19 mouse cellular contexts compared by ENCODE assay signal in genomic region chr6:70762659-70763058, GRCm38 (mm10). TPM values are rescaled to one million over a fixed set of nuclear protein-coding genes. Genes with fewer than 3 reads are reported as not detected.
DNase-seq lines count a peak whose midpoint lies in the region; ATAC-seq lines count a peak whose summit lies in the region.
"Had no signal": no experiment of that assay in that cellular context is flagged by ENCODE, and none has a peak within 500 bp of the region (broad histone marks: within the 10 kb centered on the region; RNA-seq: fewer than 3 reads in every experiment).

No protein-coding gene starts in this region.

- H3K36me3 ChIP-seq in midbrain, embryonic 11.5 days (ENCODE audit: control insufficient read depth, insufficient read depth, low read length), result peaks cover 3% of the 10 kb centered on the region; the same call in 1 of the 2 replicates
- H3K36me3 ChIP-seq in midbrain, embryonic 13.5 days, result peaks cover 26% of the 10 kb centered on the region
- H3K36me3 ChIP-seq in midbrain, embryonic 16.5 days (ENCODE audit: control insufficient read depth, insufficient read depth, low read length), result peaks cover 10% of the 10 kb centered on the region
- 0 out of 2 replicates have a peak, but pooled peaks cover 7% of the 10 kb centered on the region for H3K36me3 ChIP-seq in hindbrain, embryonic 16.5 days (ENCODE audit: control insufficient read depth, insufficient read depth, low read length)

- 91% methylated on average over 6 of the region's 6 CpGs for WGBS in midbrain, embryonic 11.5 days
- WGBS in midbrain, embryonic 13.5 days, result 90% methylated on average over 6 of the region's 6 CpGs
- 87% methylated on average over 6 of the region's 6 CpGs for WGBS in midbrain, embryonic 16.5 days
- 89% methylated on average over 6 of the region's 6 CpGs for WGBS in hindbrain, embryonic 16.5 days

- H3K9me3 ChIP-seq in midbrain, embryonic 11.5 days (ENCODE audit: control insufficient read depth, low read length), result no peaks in the 10 kb centered on the region
- no peaks in the 10 kb centered on the region for H3K9me3 ChIP-seq in midbrain, embryonic 13.5 days
- H3K9me3 ChIP-seq in midbrain, embryonic 16.5 days (replicated peaks; ENCODE audit: control insufficient read depth, low read length, poor library complexity, severe bottlenecking), result no peaks in the 10 kb centered on the region
- H3K9me3 ChIP-seq in hindbrain, embryonic 16.5 days (ENCODE audit: control insufficient read depth, low read length), result no peaks in the 10 kb centered on the region
- H3K9me3 ChIP-seq: forebrain, embryonic 15.5 days; heart, embryonic 12.5 days; hindbrain, embryonic 13.5 days; limb, embryonic 12.5 days; midbrain, embryonic 15.5 days; neural tube, embryonic 15.5 days had no signal

- no peaks in the 10 kb centered on the region for H3K4me1 ChIP-seq in midbrain, embryonic 11.5 days (ENCODE audit: control insufficient read depth, insufficient read depth, low read length)
- no peaks in the 10 kb centered on the region for H3K4me1 ChIP-seq in midbrain, embryonic 13.5 days (replicated peaks)
- no peaks in the 10 kb centered on the region for H3K4me1 ChIP-seq in midbrain, embryonic 16.5 days (ENCODE audit: control insufficient read depth, insufficient read depth, low read length)
- H3K4me1 ChIP-seq in hindbrain, embryonic 16.5 days (ENCODE audit: control insufficient read depth, insufficient read depth, low read depth, low read length), result no peaks in the 10 kb centered on the region
- H3K4me1 ChIP-seq: forebrain, embryonic 15.5 days; heart, embryonic 12.5 days; hindbrain, embryonic 13.5 days; limb, embryonic 12.5 days; midbrain, embryonic 15.5 days; neural tube, embryonic 15.5 days had no signal

- H3K4me2 ChIP-seq in midbrain, embryonic 11.5 days, result no peak overlapping the region
- H3K4me2 ChIP-seq in midbrain, embryonic 13.5 days (replicated peaks), result no peak overlapping the region
- H3K4me2 ChIP-seq in midbrain, embryonic 16.5 days (ENCODE audit: low read length), result no peak overlapping the region
- no peak overlapping the region for H3K4me2 ChIP-seq in hindbrain, embryonic 16.5 days (ENCODE audit: low read length)
- H3K4me2 ChIP-seq: forebrain, embryonic 15.5 days; heart, embryonic 12.5 days; hindbrain, embryonic 13.5 days; limb, embryonic 12.5 days; midbrain, embryonic 15.5 days; neural tube, embryonic 15.5 days had no signal

- ATAC-seq in midbrain, embryonic 11.5 days (ENCODE audit: low FRiP score), result no peak
- ATAC-seq in midbrain, embryonic 13.5 days, result no peak
- 0 out of 2 replicates have a peak, but pooled peaks have one; percentile 39 for ATAC-seq in common myeloid progenitor, adult 5-6 weeks (replicated peaks; ENCODE audit: low read depth, poor library complexity, severe bottlenecking)
- ATAC-seq in neutrophil, adult 5-6 weeks (ENCODE audit: extremely low read depth, insufficient number of reproducible peaks, low FRiP score, poor library complexity, severe bottlenecking), result peak; percentile 43; the same call in 1 of the 2 replicates
- ATAC-seq in midbrain, embryonic 16.5 days, result no peak
- no peak for ATAC-seq in hindbrain, embryonic 16.5 days
- ATAC-seq: forebrain, embryonic 15.5 days; intestine, postnatal 0 days; midbrain, embryonic 15.5 days had no signal

- H3K27me3 ChIP-seq in midbrain, embryonic 11.5 days (ENCODE audit: control insufficient read depth, insufficient read depth, low read length), result no peaks in the 10 kb centered on the region
- no peaks in the 10 kb centered on the region for H3K27me3 ChIP-seq in midbrain, embryonic 13.5 days
- no peaks in the 10 kb centered on the region for H3K27me3 ChIP-seq in midbrain, embryonic 16.5 days (ENCODE audit: control insufficient read depth, insufficient read depth, low read depth, low read length)
- H3K27me3 ChIP-seq in hindbrain, embryonic 16.5 days (replicated peaks; ENCODE audit: control insufficient read depth, insufficient read depth, low read length), result no peaks in the 10 kb centered on the region
- H3K27me3 ChIP-seq: forebrain, embryonic 15.5 days; heart, embryonic 12.5 days; hindbrain, embryonic 13.5 days; limb, embryonic 12.5 days; midbrain, embryonic 15.5 days; neural tube, embryonic 15.5 days had no signal

- DNase-seq in midbrain, embryonic 11.5 days (ENCODE audit: low spot score, missing footprints), result peak; percentile 37
- peak; percentile 32 to 54 for DNase-seq in thymus, postnatal 36 days
- no peak for DNase-seq in MN1 (ENCODE audit: low spot score)
- DNase-seq: adrenal gland, postnatal 36 days; cerebellum, adult 2 months; heart, postnatal 14 days had no signal

- H3K4me3 ChIP-seq in midbrain, embryonic 11.5 days (ENCODE audit: low read depth, low read length), result no peak overlapping the region
- no peak overlapping the region for H3K4me3 ChIP-seq in midbrain, embryonic 13.5 days (replicated peaks)
- no peak overlapping the region for H3K4me3 ChIP-seq in midbrain, embryonic 16.5 days (ENCODE audit: low read depth, low read length)
- H3K4me3 ChIP-seq in hindbrain, embryonic 16.5 days (ENCODE audit: low read length), result no peak overlapping the region
- H3K4me3 ChIP-seq: forebrain, embryonic 15.5 days; heart, embryonic 12.5 days; hindbrain, embryonic 13.5 days; limb, embryonic 12.5 days; midbrain, embryonic 15.5 days; neural tube, embryonic 15.5 days had no signal

- H3K27ac ChIP-seq in midbrain, embryonic 11.5 days (ENCODE audit: low read depth, low read length), result no peak overlapping the region
- no peak overlapping the region for H3K27ac ChIP-seq in midbrain, embryonic 13.5 days
- H3K27ac ChIP-seq in midbrain, embryonic 16.5 days (ENCODE audit: low read length), result no peak overlapping the region
- no peak overlapping the region for H3K27ac ChIP-seq in hindbrain, embryonic 16.5 days (ENCODE audit: low read depth, low read length)
- H3K27ac ChIP-seq: forebrain, embryonic 15.5 days; hindbrain, embryonic 13.5 days; limb, embryonic 12.5 days; liver, embryonic 14.5 days; midbrain, embryonic 15.5 days; neural tube, embryonic 15.5 days had no signal

- no peak overlapping the region for H3K9ac ChIP-seq in midbrain, embryonic 11.5 days (ENCODE audit: low read length)
- no peak overlapping the region for H3K9ac ChIP-seq in midbrain, embryonic 13.5 days (replicated peaks)
- no peak overlapping the region for H3K9ac ChIP-seq in midbrain, embryonic 16.5 days (ENCODE audit: low read depth, low read length)
- no peak overlapping the region for H3K9ac ChIP-seq in hindbrain, embryonic 16.5 days (ENCODE audit: low read depth, low read length)
- H3K9ac ChIP-seq: forebrain, embryonic 15.5 days; heart, embryonic 12.5 days; hindbrain, embryonic 13.5 days; limb, embryonic 12.5 days; liver, embryonic 14.5 days; midbrain, embryonic 15.5 days; neural tube, embryonic 15.5 days had no signal

RNA-seq across cellular contexts. Expression of gene Rpia, which starts 29.4 kb away (rescaled TPM):
- polyA plus RNA-seq in midbrain, embryonic 11.5 days (2014; fragmentation: Nextera tagmentation; extraction: Ambion mirVana), result 1.9 TPM in 2 replicates
- 2.4 and 3.5 TPM in 2 replicates for polyA plus RNA-seq in midbrain, embryonic 13.5 days (2015; fragmentation: Nextera tagmentation; extraction: Ambion mirVana)
- 143 and 145 TPM in 2 replicates for total RNA-seq in common myeloid progenitor, adult 5-6 weeks (2017)
- 77.1 and 79.0 TPM in 2 replicates for total RNA-seq in neutrophil, adult 5-6 weeks (2017)
- 2.6 and 2.9 TPM in 2 replicates for polyA plus RNA-seq in midbrain, embryonic 16.5 days (2015; fragmentation: Nextera tagmentation; extraction: Ambion mirVana)
- 2.1 and 2.3 TPM in 2 replicates for polyA plus RNA-seq in hindbrain, embryonic 16.5 days (2015; fragmentation: Nextera tagmentation; extraction: Ambion mirVana)

Comparison
In these comparisons a context has a peak if more than half of its experiments do, and no peak if none do; other contexts are left out.
1. ATAC-seq: peak in common myeloid progenitor, adult 5-6 weeks (single experiment) and neutrophil, adult 5-6 weeks (single experiment); none in midbrain, embryonic 11.5 days (single experiment), midbrain, embryonic 13.5 days (single experiment), midbrain, embryonic 16.5 days (single experiment) and hindbrain, embryonic 16.5 days (single experiment).